Mouse (Mus musculus): Measurements from ENCODE around the gene Nmrk1. TPM values are rescaled to one million over a fixed set of nuclear protein-coding genes. Genes with fewer than 3 reads are reported as not detected.

The Nmrk1 gene
- polyA plus RNA-seq, 1 experiment from 2014 or later = 20.6 TPM

- Histone ChIP-seq H3K27me3 (ENCODE audit: insufficient read depth, low read length) (no peaks in the 10 kb centered on the region), H3K4me2 (ENCODE audit: low read length) (no peak overlapping the region), H3K9me3 (replicated peaks; ENCODE audit: low read length) (no peaks in the 10 kb centered on the region), H3K4me1 (replicated peaks; ENCODE audit: insufficient read depth, low read length) (no peaks in the 10 kb centered on the region), H3K9ac (ENCODE audit: low read depth, low read length) (no peak overlapping the region), H3K4me3 (replicated peaks; ENCODE audit: low read depth, low read length) (no peak overlapping the region), H3K36me3 (ENCODE audit: insufficient read depth, low read length) (no peaks in the 10 kb centered on the region), H3K27ac (no peak overlapping the region)
- TF ChIP-seq CTCF (IDR thresholded peaks at IDR 0.05; ENCODE audit: low read depth) = no peak
- DNase-seq (ENCODE audit: low spot score) = no peak
- ATAC-seq (replicated peaks; ENCODE audit: low FRiP score, low read depth) = no peak
- WGBS = 76% methylated on average over 6 of the region's 6 CpGs
These were observed 18.7 kb downstream of the Nmrk1 start for GRCm38 (mm10) chr19:18650473-18650872.

- H3K9me3 ChIP-seq (replicated peaks; ENCODE audit: low read length) = no peaks in the 10 kb centered on the region
- no peaks in the 10 kb centered on the region for H3K27me3 ChIP-seq (ENCODE audit: insufficient read depth, low read length)
- no peak overlapping the region for H3K27ac ChIP-seq
- H3K36me3 ChIP-seq (ENCODE audit: insufficient read depth, low read length) = no peaks in the 10 kb centered on the region
- H3K4me1 ChIP-seq (replicated peaks; ENCODE audit: insufficient read depth, low read length) = no peaks in the 10 kb centered on the region
- no peak overlapping the region for H3K9ac ChIP-seq (ENCODE audit: low read depth, low read length)
- DNase-seq (ENCODE audit: low spot score) (no peak), ATAC-seq (replicated peaks; ENCODE audit: low FRiP score, low read depth) (no peak)
- no peak overlapping the region for H3K4me2 ChIP-seq (ENCODE audit: low read length)
- WGBS = 67% methylated on average over 4 of the region's 4 CpGs
- H3K4me3 ChIP-seq (replicated peaks; ENCODE audit: low read depth, low read length) = no peak overlapping the region
- TF ChIP-seq CTCF (IDR thresholded peaks at IDR 0.05; ENCODE audit: low read depth) = no peak
These were observed 20.8 kb downstream of the Nmrk1 start for GRCm38 (mm10) chr19:18652592-18652991.

- DNase-seq (ENCODE audit: low spot score) = no peak
- Histone ChIP-seq H3K4me2 (ENCODE audit: low read length) (no peak overlapping the region), H3K9me3 (replicated peaks; ENCODE audit: low read length) (no peaks in the 10 kb centered on the region), H3K9ac (ENCODE audit: low read depth, low read length) (no peak overlapping the region), H3K36me3 (ENCODE audit: insufficient read depth, low read length) (no peaks in the 10 kb centered on the region), H3K27ac (no peak overlapping the region), H3K27me3 (ENCODE audit: insufficient read depth, low read length) (no peaks in the 10 kb centered on the region), H3K4me3 (replicated peaks; ENCODE audit: low read depth, low read length) (no peak overlapping the region), H3K4me1 (replicated peaks; ENCODE audit: insufficient read depth, low read length) (no peaks in the 10 kb centered on the region)
- 78% methylated on average over 6 of the region's 6 CpGs for WGBS
- ATAC-seq (replicated peaks; ENCODE audit: low FRiP score, low read depth) = no peak
- no peak for TF ChIP-seq CTCF (IDR thresholded peaks at IDR 0.05; ENCODE audit: low read depth)
These were observed 21.3 kb downstream of the Nmrk1 start for GRCm38 (mm10) chr19:18653058-18653457.

- Histone ChIP-seq H3K4me3 (replicated peaks; ENCODE audit: low read depth, low read length) (no peak overlapping the region), H3K9me3 (replicated peaks; ENCODE audit: low read length) (no peaks in the 10 kb centered on the region), H3K4me1 (replicated peaks; ENCODE audit: insufficient read depth, low read length) (no peaks in the 10 kb centered on the region), H3K4me2 (ENCODE audit: low read length) (no peak overlapping the region), H3K27ac (no peak overlapping the region), H3K36me3 (ENCODE audit: insufficient read depth, low read length) (no peaks in the 10 kb centered on the region), H3K9ac (ENCODE audit: low read depth, low read length) (no peak overlapping the region), H3K27me3 (ENCODE audit: insufficient read depth, low read length) (no peaks in the 10 kb centered on the region)
- DNase-seq (ENCODE audit: low spot score) (no peak), ATAC-seq (replicated peaks; ENCODE audit: low FRiP score, low read depth) (no peak)
- 80% methylated on average over 8 of the region's 8 CpGs for WGBS
- TF ChIP-seq CTCF (IDR thresholded peaks at IDR 0.05; ENCODE audit: low read depth) = no peak
These were observed 22.6 kb downstream of the Nmrk1 start for GRCm38 (mm10) chr19:18654330-18654729.

- TF ChIP-seq CTCF (IDR thresholded peaks at IDR 0.05; ENCODE audit: low read depth) = no peak
- no peaks in the 10 kb centered on the region for H3K27me3 ChIP-seq (ENCODE audit: insufficient read depth, low read length)
- H3K4me1 ChIP-seq (replicated peaks; ENCODE audit: insufficient read depth, low read length) = no peaks in the 10 kb centered on the region
- H3K36me3 ChIP-seq (ENCODE audit: insufficient read depth, low read length) = no peaks in the 10 kb centered on the region
- no peaks in the 10 kb centered on the region for H3K9me3 ChIP-seq (replicated peaks; ENCODE audit: low read length)
- DNase-seq (ENCODE audit: low spot score) = no peak
- no peak overlapping the region for H3K27ac ChIP-seq
- H3K4me3 ChIP-seq (replicated peaks; ENCODE audit: low read depth, low read length) = no peak overlapping the region
- no peak for ATAC-seq (replicated peaks; ENCODE audit: low FRiP score, low read depth)
- H3K9ac ChIP-seq (ENCODE audit: low read depth, low read length) = no peak overlapping the region
- no peak overlapping the region for H3K4me2 ChIP-seq (ENCODE audit: low read length)
- 75% methylated on average over 5 of the region's 5 CpGs for WGBS
These were observed 23.2 kb downstream of the Nmrk1 start for GRCm38 (mm10) chr19:18654984-18655383.

GRCm38 (mm10) chr19:18655999-18656398 is 24.2 kb downstream of the Nmrk1 start:
- WGBS = 86% methylated on average over 7 of the region's 7 CpGs
- H3K9me3 ChIP-seq (replicated peaks; ENCODE audit: low read length) = no peaks in the 10 kb centered on the region
- no peaks in the 10 kb centered on the region for H3K4me1 ChIP-seq (replicated peaks; ENCODE audit: insufficient read depth, low read length)
- H3K27ac ChIP-seq = no peak overlapping the region
- H3K4me2 ChIP-seq (ENCODE audit: low read length) = no peak overlapping the region
- no peaks in the 10 kb centered on the region for H3K27me3 ChIP-seq (ENCODE audit: insufficient read depth, low read length)
- H3K9ac ChIP-seq (ENCODE audit: low read depth, low read length) = no peak overlapping the region
- no peak overlapping the region for H3K4me3 ChIP-seq (replicated peaks; ENCODE audit: low read depth, low read length)
- no peak for TF ChIP-seq CTCF (IDR thresholded peaks at IDR 0.05; ENCODE audit: low read depth)
- no peak for ATAC-seq (replicated peaks; ENCODE audit: low FRiP score, low read depth)
- DNase-seq (ENCODE audit: low spot score) = no peak
- H3K36me3 ChIP-seq (ENCODE audit: insufficient read depth, low read length) = no peaks in the 10 kb centered on the region

GRCm38 (mm10) chr19:18658473-18658872 is 26.7 kb downstream of the Nmrk1 start:
- Histone ChIP-seq H3K4me1 (replicated peaks; ENCODE audit: insufficient read depth, low read length) (no peaks in the 10 kb centered on the region), H3K9ac (ENCODE audit: low read depth, low read length) (no peak overlapping the region), H3K27me3 (ENCODE audit: insufficient read depth, low read length) (no peaks in the 10 kb centered on the region), H3K9me3 (replicated peaks; ENCODE audit: low read length) (no peaks in the 10 kb centered on the region), H3K4me3 (replicated peaks; ENCODE audit: low read depth, low read length) (no peak overlapping the region), H3K36me3 (ENCODE audit: insufficient read depth, low read length) (no peaks in the 10 kb centered on the region), H3K4me2 (ENCODE audit: low read length) (no peak overlapping the region), H3K27ac (no peak overlapping the region; the same call in 1 of the 2 replicates)
- DNase-seq (ENCODE audit: low spot score) = no peak
- TF ChIP-seq CTCF (IDR thresholded peaks at IDR 0.05; ENCODE audit: low read depth) = no peak
- 47% methylated on average over 4 of the region's 4 CpGs for WGBS
- peak; percentile 65; the same call in 1 of the 2 replicates for ATAC-seq (replicated peaks; ENCODE audit: low FRiP score, low read depth)

All from kidney, postnatal 0 days (tissue).